In the genomic region with DNA sequence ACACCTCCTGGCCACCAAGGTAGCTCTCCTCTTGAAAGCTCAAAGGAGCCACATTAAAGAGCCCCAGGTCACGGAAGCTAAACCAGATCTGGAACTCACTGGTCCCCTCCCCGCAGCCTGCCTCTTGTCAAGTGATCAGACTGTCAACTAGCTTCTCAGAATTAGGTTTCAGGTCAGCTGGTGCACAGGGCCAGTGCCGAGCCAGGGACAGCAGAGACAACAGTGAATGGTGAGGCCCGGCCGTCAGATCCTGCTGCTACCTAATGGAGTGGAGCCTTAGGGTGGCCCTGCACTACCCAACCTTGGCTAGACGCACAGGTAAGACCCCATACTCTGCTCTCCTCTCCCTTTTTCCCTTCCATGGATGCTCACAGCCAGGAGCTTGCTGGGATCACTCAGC, we compare ENCODE assay signal across 18 mouse cellular contexts. TPM values are rescaled to one million over a fixed set of nuclear protein-coding genes. Genes with fewer than 3 reads are reported as not detected.
DNase-seq lines count a peak whose midpoint lies in the region; ATAC-seq and TF ChIP-seq lines count a peak whose summit lies in the region.
"Had no signal": no experiment of that assay in that cellular context is flagged by ENCODE, and none has a peak within 500 bp of the region (broad histone marks: within the 10 kb centered on the region; RNA-seq: fewer than 3 reads in every experiment).

A gene (plus strand): TSS at position 214 of the 400 bp plus-strand sequence.

- TF ChIP-seq CTCF in left cerebral cortex, adult 2 months (IDR thresholded peaks at IDR 0.05): no peak
- no peak for TF ChIP-seq CTCF in kidney, adult 2 months (conservative IDR thresholded peaks at IDR 0.05; ENCODE audit: insufficient read depth, insufficient read length, low read depth, low read length)

- WGBS in kidney, adult 2 months: 76% methylated on average over 6 of the region's 6 CpGs
- 88% methylated on average over 6 of the region's 6 CpGs for WGBS in neural tube, embryonic 15.5 days

- no peaks in the 10 kb centered on the region for H3K9me3 ChIP-seq in neural tube, embryonic 15.5 days (replicated peaks)
- H3K9me3 ChIP-seq: embryonic facial prominence, embryonic 13.5 days; forebrain, embryonic 12.5 days; intestine, embryonic 15.5 days; lung, embryonic 15.5 days; midbrain, embryonic 12.5 days; neural tube, embryonic 13.5 days; stomach, embryonic 15.5 days had no signal

- no peaks in the 10 kb centered on the region for H3K36me3 ChIP-seq in kidney, adult 2 months (ENCODE audit: control insufficient read depth, insufficient read depth, low read length)
- H3K36me3 ChIP-seq in neural tube, embryonic 15.5 days: peaks cover 16% of the 10 kb centered on the region; the same call in 1 of the 2 replicates
- H3K36me3 ChIP-seq: lung, embryonic 15.5 days; stomach, embryonic 15.5 days had no signal

- H3K27me3 ChIP-seq in kidney, adult 2 months (replicated peaks; ENCODE audit: control insufficient read depth, insufficient read depth, low read length): no peaks in the 10 kb centered on the region
- no peaks in the 10 kb centered on the region for H3K27me3 ChIP-seq in neural tube, embryonic 15.5 days (replicated peaks)
- H3K27me3 ChIP-seq: embryonic facial prominence, embryonic 13.5 days; forebrain, embryonic 12.5 days; intestine, embryonic 15.5 days; lung, embryonic 15.5 days; midbrain, embryonic 12.5 days; neural tube, embryonic 13.5 days; stomach, embryonic 15.5 days had no signal

- ATAC-seq in neural tube, embryonic 15.5 days (ENCODE audit: low FRiP score): no peak
- ATAC-seq: intestine, embryonic 15.5 days had no signal

- intact Hi-C loops in left cerebral cortex, adult 2 months (cut with DNase I): no loop called here
- intact Hi-C loops in left cerebral cortex, postnatal 36 days (cut with DNase I): no loop called here
- intact Hi-C loops in heart, postnatal 36 days (cut with DNase I): no loop called here

- no peak within 1 kb of the TSS for H3K27ac ChIP-seq in left cerebral cortex, adult 2 months
- H3K27ac ChIP-seq in kidney, adult 2 months (ENCODE audit: insufficient read depth, low read depth, low read length): no peak within 1 kb of the TSS
- H3K27ac ChIP-seq in neural tube, embryonic 15.5 days (replicated peaks): no peak within 1 kb of the TSS
- H3K27ac ChIP-seq: embryonic facial prominence, embryonic 13.5 days; forebrain, embryonic 12.5 days; intestine, embryonic 15.5 days; lung, embryonic 15.5 days; midbrain, embryonic 12.5 days; neural tube, embryonic 13.5 days; stomach, embryonic 15.5 days had no signal

- no peak within 1 kb of the TSS for H3K4me2 ChIP-seq in neural tube, embryonic 15.5 days
- H3K4me2 ChIP-seq: embryonic facial prominence, embryonic 13.5 days; forebrain, embryonic 12.5 days; intestine, embryonic 15.5 days; lung, embryonic 15.5 days; midbrain, embryonic 12.5 days; neural tube, embryonic 13.5 days; stomach, embryonic 15.5 days had no signal

- TF ChIP-seq POLR2A in kidney, adult 2 months (IDR thresholded peaks at IDR 0.05; ENCODE audit: low read depth, low read length): no peak

- DNase-seq in left cerebral cortex, adult 2 months (ENCODE audit: extremely low spot score in 1 of 2, low spot score in 2 of 2): peak in 1 of 2 experiments; percentile 20
- DNase-seq in left cerebral cortex, postnatal 36 days (ENCODE audit: low spot score in 2 of 2): no peak
- no peak for DNase-seq in adrenal gland, postnatal 25 days
- peak; percentile 71 to 73 for DNase-seq in heart, adult 18-20 months
- peak; percentile 32 to 54 for DNase-seq in heart, postnatal 36 days
- no peak for DNase-seq in kidney, adult 2 months
- DNase-seq in ovary, postnatal 10 days (ENCODE audit: low spot score): no peak
- DNase-seq: cerebellum, postnatal 14 days; thymus, postnatal 36 days had no signal

- H3K4me3 ChIP-seq in left cerebral cortex, adult 2 months: peak within 1 kb of the TSS; percentile 11; the same call in 1 of the 2 replicates
- H3K4me3 ChIP-seq in kidney, adult 2 months (ENCODE audit: insufficient read depth, low read depth, low read length): no peak within 1 kb of the TSS
- H3K4me3 ChIP-seq in neural tube, embryonic 15.5 days (replicated peaks): no peak within 1 kb of the TSS
- H3K4me3 ChIP-seq: embryonic facial prominence, embryonic 13.5 days; forebrain, embryonic 12.5 days; intestine, embryonic 15.5 days; lung, embryonic 15.5 days; midbrain, embryonic 12.5 days; neural tube, embryonic 13.5 days; stomach, embryonic 15.5 days had no signal

- peaks cover 13% of the 10 kb centered on the region; the same call in 1 of the 2 replicates for H3K4me1 ChIP-seq in kidney, adult 2 months (ENCODE audit: control insufficient read depth, insufficient read depth, low read length)
- H3K4me1 ChIP-seq in neural tube, embryonic 15.5 days: no peaks in the 10 kb centered on the region
- H3K4me1 ChIP-seq: embryonic facial prominence, embryonic 13.5 days; forebrain, embryonic 12.5 days; intestine, embryonic 15.5 days; midbrain, embryonic 12.5 days; neural tube, embryonic 13.5 days; stomach, embryonic 15.5 days had no signal

- no peak within 1 kb of the TSS for H3K9ac ChIP-seq in neural tube, embryonic 15.5 days (replicated peaks)
- H3K9ac ChIP-seq: embryonic facial prominence, embryonic 13.5 days; forebrain, embryonic 12.5 days; intestine, embryonic 15.5 days; lung, embryonic 15.5 days; midbrain, embryonic 12.5 days; neural tube, embryonic 13.5 days; stomach, embryonic 15.5 days had no signal

RNA-seq across cellular contexts. Expression of the gene that starts here (rescaled TPM):
- total RNA-seq in left cerebral cortex, adult 2 months (2021): 1 to 10 TPM; 2.9 TPM
- 1 to 10 TPM; 2.3 to 2.8 TPM for total RNA-seq in left cerebral cortex, postnatal 36 days (2021)
- total RNA-seq in adrenal gland, postnatal 25 days (2021): 24.6 and 30.5 TPM in 2 replicates
- 10 to 100 TPM; 15.7 to 43.8 TPM for total RNA-seq in heart, adult 18-20 months (2021)
- total RNA-seq in heart, postnatal 36 days (2021): 100 to 1,000 TPM in 1 of 2 experiments, 10 to 100 TPM in 1; 72.3 to 103 TPM
- 4.0 and 5.0 TPM in 2 replicates for polyA plus RNA-seq in kidney, adult 2 months (2012; rRNA removed)
- polyA plus RNA-seq in neural tube, embryonic 15.5 days (2015; fragmentation: Nextera tagmentation; extraction: Ambion mirVana): not detected in 2 replicates
- polyA plus RNA-seq: C2C12; embryonic facial prominence, embryonic 13.5 days; forebrain, embryonic 12.5 days; intestine, embryonic 15.5 days; midbrain, embryonic 12.5 days; neural tube, embryonic 13.5 days had no signal

Comparison
In these comparisons a context has a peak if more than half of its experiments do, and no peak if none do; other contexts are left out.
1. DNase-seq: peak in heart, adult 18-20 months (2 of 2) and heart, postnatal 36 days (2 of 2); none in left cerebral cortex, postnatal 36 days (0 of 2), adrenal gland, postnatal 25 days (single experiment), kidney, adult 2 months (single experiment) and ovary, postnatal 10 days (single experiment).